Mouse (Mus musculus) heart, adult 2 months (tissue): Measurements from ENCODE around the gene Crybg2. TPM values are rescaled to one million over a fixed set of nuclear protein-coding genes. Genes with fewer than 3 reads are reported as not detected.

Experiments
- DNase-seq, 2 experiments: peaks; one replicate each; pipeline ENCODE4 v3.0.0; 2021
- H3K27ac ChIP-seq: fragments of 200-600 bp; 2 replicates; pipeline ENCODE4 v1.8.1; 2022
- H3K27me3 ChIP-seq: fragments of 200-500 bp; 2 replicates; pipeline ENCODE4 v1.6.1; 2012; ENCODE audit warnings: mild to moderate bottlenecking, low read length, inconsistent platforms, mixed read lengths; ENCODE audit not compliant: control insufficient read depth, insufficient read depth
- H3K36me3 ChIP-seq: fragments of 200-500 bp; 2 replicates; pipeline ENCODE4 v1.6.1; 2012; ENCODE audit warnings: low read length, inconsistent platforms; ENCODE audit not compliant: control insufficient read depth, insufficient read depth
- H3K4me1 ChIP-seq: fragments of 200-500 bp; 2 replicates; pipeline ENCODE4 v1.6.1; 2011; ENCODE audit warnings: low read length; ENCODE audit not compliant: control insufficient read depth, insufficient read depth
- H3K4me3 ChIP-seq: fragments of 200-600 bp; 2 replicates; pipeline ENCODE4 v1.8.1; 2022
- H3K79me2 ChIP-seq: fragments of 200-500 bp; replicated peaks from 2 replicates; pipeline ENCODE4 v1.6.1; 2012; ENCODE audit warnings: mild to moderate bottlenecking, inconsistent platforms, low read length, moderate library complexity, mixed read lengths; ENCODE audit not compliant: control insufficient read depth, insufficient read depth
- H3K9ac ChIP-seq: fragments of 200-500 bp; 2 replicates; pipeline ENCODE4 v1.6.1; 2012; ENCODE audit warnings: low read depth, mild to moderate bottlenecking, control low read depth, inconsistent platforms, low read length, mixed read lengths
- CTCF ChIP-seq: fragments of 200-600 bp; IDR thresholded peaks from 2 replicates; pipeline ENCODE4 v1.8.1; 2022; ENCODE audit warnings: antibody characterized with exemption, mild to moderate bottlenecking, moderate library complexity
- EP300 ChIP-seq: fragments of 200-500 bp; IDR thresholded peaks from 2 replicates; pipeline ENCODE4 v1.6.1; 2011; ENCODE audit warnings: low read depth, low read length, control low read depth; ENCODE audit not compliant: insufficient read depth
- POLR2A ChIP-seq: fragments of 200-500 bp; IDR thresholded peaks from 2 replicates; pipeline ENCODE4 v1.6.1; 2011; ENCODE audit warnings: mild to moderate bottlenecking, low read depth, low read length, control low read depth; ENCODE audit not compliant: insufficient read depth
- WGBS: fragments of 180-500 bp; shearing (Covaris S2); methylation state at CpG from one replicate; pipeline ENCODE4 v1.1.7; 2018; 5-methylcytosine and 5-hydroxymethylcytosine counted together
- intact Hi-C: fragments of 180-260 bp; cut with DNase I; formaldehyde crosslinking; loops from one replicate; pipeline ENCODE4 v1.15.1; 2025
- polyA plus RNA-seq: library from polyadenylated mRNA; depleted of rRNA; stranded (reverse); fragments of >200 nt; gene quantifications from 2 replicates; pipeline ENCODE4 v1.2.3, GENCODE M21; 2012
- total RNA-seq, 2 experiments: library from RNA; stranded (reverse); gene quantifications; 2 replicates each; pipeline ENCODE4 v1.2.3; 2021

Gene Crybg2
- total and polyA plus RNA-seq, 3 experiments = 0.49 TPM; not detected in 2

DNA sequence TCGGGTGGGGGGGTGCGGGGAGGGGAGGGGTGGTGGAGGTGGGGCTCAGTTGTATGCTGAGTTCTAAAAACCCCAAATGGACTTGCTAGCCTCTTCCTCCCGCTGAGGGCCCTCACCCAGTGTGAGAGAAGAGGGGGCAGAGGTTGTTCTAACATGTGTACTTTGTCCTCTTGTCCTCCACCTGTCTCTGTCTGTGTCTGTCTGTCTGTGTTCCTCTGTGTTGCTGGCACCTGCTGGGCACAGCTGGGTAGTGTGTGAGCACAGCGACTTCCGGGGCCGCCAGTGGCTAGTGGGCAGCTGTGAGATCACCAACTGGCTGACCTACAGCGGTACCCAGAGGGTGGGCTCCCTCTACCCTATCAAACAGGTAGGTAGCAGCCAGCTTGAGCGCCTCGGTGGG, 28.4 kb downstream of the Crybg2 start:
- TF ChIP-seq EP300 (no peak), CTCF (no peak), POLR2A (no peak)
- WGBS = 78% methylated on average over 9 of the region's 9 CpGs
- intact Hi-C loops = no loop called here

DNA sequence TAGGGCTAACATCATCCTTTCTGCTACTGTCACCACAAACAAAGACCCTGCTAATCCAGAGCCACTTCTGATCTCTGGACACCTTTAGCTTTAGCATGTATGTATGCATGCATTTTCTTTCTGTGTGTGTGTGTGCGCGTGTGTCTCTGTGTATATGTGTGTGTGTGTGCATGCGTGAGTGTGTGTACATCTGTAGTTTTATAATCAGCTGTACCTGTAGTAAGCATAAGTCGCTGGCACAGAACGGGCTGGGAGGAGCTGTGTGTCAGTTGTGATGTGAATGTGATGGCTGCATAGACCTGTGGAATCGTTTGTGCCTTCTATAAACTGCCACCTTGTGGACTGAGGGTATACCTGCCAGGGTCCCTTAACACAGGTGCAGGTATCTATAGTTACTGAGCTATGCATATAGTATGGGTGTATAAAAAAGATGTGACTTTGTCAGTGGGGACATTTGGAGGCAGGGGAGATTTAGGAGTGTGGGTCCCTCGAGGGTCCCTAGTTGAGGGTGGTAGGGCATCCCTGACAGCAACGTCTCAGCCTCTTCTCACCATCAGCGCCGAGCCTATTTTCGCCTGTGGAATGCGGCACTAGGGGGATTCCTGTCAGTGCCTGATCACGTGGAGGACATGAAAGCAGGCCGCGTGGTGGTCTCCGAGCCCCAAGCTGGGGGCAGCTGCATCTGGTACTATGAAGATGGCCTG, 30.1 kb downstream of the Crybg2 start:
- WGBS = 58% methylated on average over 16 of the region's 16 CpGs
- TF ChIP-seq POLR2A (no peak), EP300 (no peak), CTCF (no peak)

More for the DNA sequence above, 28.4 kb downstream of the Crybg2 start:
- Histone ChIP-seq H3K27me3 (no peaks in the 10 kb centered on the region), H3K9ac (no peak overlapping the region), H3K36me3 (no peaks in the 10 kb centered on the region), H3K4me3 (no peak overlapping the region), H3K27ac (no peak overlapping the region), H3K4me1 (no peaks in the 10 kb centered on the region), H3K79me2 (no peaks in the 10 kb centered on the region)
- DNase-seq = no peak

GRCm38 (mm10) chr4:134091225-134091529, 30.6 kb downstream of the Crybg2 start:
- Histone ChIP-seq H3K27me3 (no peaks in the 10 kb centered on the region), H3K4me1 (no peaks in the 10 kb centered on the region), H3K4me3 (no peak overlapping the region), H3K27ac (no peak overlapping the region), H3K79me2 (no peaks in the 10 kb centered on the region), H3K9ac (no peak overlapping the region), H3K36me3 (no peaks in the 10 kb centered on the region)
- intact Hi-C loops = no loop called here
- no peak for TF ChIP-seq CTCF
- TF ChIP-seq POLR2A = no peak
- TF ChIP-seq EP300 = no peak
- no peak for DNase-seq
- 75% methylated on average over 6 of the region's 6 CpGs for WGBS

More for the DNA sequence above, 30.1 kb downstream of the Crybg2 start:
- no peak for DNase-seq
- H3K4me3 ChIP-seq = no peak overlapping the region
- H3K4me1 ChIP-seq = no peaks in the 10 kb centered on the region
- intact Hi-C loops = no loop called here
- no peaks in the 10 kb centered on the region for H3K36me3 ChIP-seq
- no peaks in the 10 kb centered on the region for H3K27me3 ChIP-seq
- H3K79me2 ChIP-seq = no peaks in the 10 kb centered on the region
- H3K27ac ChIP-seq = no peak overlapping the region
- no peak overlapping the region for H3K9ac ChIP-seq

DNA sequence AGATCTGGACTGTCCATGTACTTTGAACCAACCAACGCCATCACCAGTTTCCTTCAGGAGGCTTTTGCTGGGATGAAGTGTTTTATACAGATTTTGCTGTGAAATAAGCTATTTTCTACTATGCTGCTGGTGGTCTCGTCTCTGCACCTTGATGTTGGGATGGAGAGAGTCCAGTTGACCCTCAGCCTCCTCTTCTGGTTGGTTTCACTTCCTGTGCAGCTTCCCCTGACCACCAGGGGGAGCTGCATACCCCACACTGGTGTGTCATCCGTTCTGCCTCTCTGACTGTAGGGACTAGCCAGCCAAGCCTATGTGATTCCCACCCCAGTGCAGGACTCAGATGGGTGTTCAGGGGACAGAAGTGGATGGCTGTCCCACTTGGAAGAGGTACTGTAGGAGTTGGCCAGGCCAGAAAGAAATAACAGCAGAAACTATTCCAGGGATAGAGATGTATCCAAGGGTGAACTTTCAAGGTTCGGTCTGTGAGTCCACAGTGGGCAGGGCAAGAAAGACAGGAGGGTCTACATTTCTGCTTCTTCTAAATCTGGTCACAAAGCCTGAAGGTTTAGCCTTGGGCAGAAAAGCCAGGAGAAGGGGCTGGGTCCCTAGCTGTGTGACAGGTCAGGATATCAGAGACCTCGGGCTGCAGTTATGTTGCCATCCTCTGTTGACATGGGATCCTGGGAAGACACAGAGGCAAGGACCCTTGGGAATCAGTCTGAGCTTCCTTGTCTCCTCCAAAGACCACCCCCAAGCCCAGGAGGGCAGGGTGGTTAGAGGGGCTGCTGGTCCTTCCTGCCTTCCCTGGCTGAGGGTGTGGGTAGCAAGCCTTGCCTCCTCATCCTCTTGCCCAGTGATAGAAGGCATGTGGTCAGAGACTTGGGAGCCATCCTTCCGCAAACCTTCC, 32.0 kb downstream of the Crybg2 start:
- Histone ChIP-seq H3K4me3 (no peak overlapping the region), H3K27me3 (no peaks in the 10 kb centered on the region), H3K4me1 (no peaks in the 10 kb centered on the region), H3K36me3 (no peaks in the 10 kb centered on the region), H3K27ac (no peak overlapping the region), H3K79me2 (no peaks in the 10 kb centered on the region), H3K9ac (no peak overlapping the region)
- intact Hi-C loops = loop anchor here (2.0 kb wide), 1 partner anchor 32 kb away; no protein-coding TSS in a partner anchor
- peak; percentile 60 to 66 for DNase-seq
- whole genome bisulfite sequencing = 67% methylated on average over 6 of the region's 6 CpGs
- peak; percentile 80 for TF ChIP-seq CTCF
- TF ChIP-seq EP300 = no peak

DNA sequence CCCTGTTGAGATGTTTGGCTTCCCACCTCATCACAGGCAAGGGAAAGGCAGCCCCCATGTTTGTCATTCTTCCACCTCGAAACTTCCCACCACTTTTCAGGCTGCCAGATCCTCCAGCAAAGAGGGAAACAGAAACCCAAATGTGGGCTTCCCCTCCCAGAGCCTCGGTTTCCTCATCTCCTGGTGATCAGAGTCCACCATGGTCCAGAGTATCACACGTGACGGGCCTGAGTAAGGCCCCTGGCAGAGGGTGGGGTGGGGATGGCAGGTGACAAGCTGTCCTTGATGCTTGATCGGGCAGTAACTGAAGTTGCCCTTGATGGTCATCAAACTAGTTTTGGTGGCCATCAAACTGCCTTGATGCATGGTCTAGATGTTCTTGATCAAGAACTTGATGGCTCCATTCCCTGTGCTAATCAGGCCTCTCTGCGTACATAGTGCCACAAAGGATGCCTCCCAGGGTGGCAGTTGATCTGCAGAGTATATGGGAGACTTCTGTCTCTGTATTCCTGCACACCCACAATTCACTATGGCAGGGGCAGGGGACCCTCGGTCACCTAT, 33.5 kb downstream of the Crybg2 start:
- H3K36me3 ChIP-seq = no peaks in the 10 kb centered on the region
- no peak for DNase-seq
- no peak overlapping the region for H3K9ac ChIP-seq
- H3K79me2 ChIP-seq = no peaks in the 10 kb centered on the region
- WGBS = 77% methylated on average over 7 of the region's 7 CpGs
- intact Hi-C loops = no loop called here
- no peak for TF ChIP-seq CTCF
- no peak for TF ChIP-seq EP300
- TF ChIP-seq POLR2A = no peak
- no peaks in the 10 kb centered on the region; the same call in 1 of the 2 replicates for H3K4me1 ChIP-seq
- H3K27me3 ChIP-seq = no peaks in the 10 kb centered on the region
- no peak overlapping the region for H3K4me3 ChIP-seq
- no peak overlapping the region for H3K27ac ChIP-seq
